Mouse (Mus musculus) CH12.LX (cell line): Measurements from ENCODE around the gene Gm13030. TPM values are rescaled to one million over a fixed set of nuclear protein-coding genes. Genes with fewer than 3 reads are reported as not detected.

Experiments used
- DNase-seq: peaks from one replicate; pipeline ENCODE4 v3.0.0-alpha.2; 2013; ENCODE audit errors: extremely low read depth
- H3K27ac ChIP-seq: 2 replicates; pipeline ENCODE4 v1.5.1; 2012; ENCODE audit warnings: low read depth, mild to moderate bottlenecking, control low read depth, moderate library complexity; ENCODE audit not compliant: insufficient read depth
- H3K27me3 ChIP-seq: replicated peaks from 2 replicates; pipeline ENCODE3; 2012; ENCODE audit warnings: inconsistent platforms
- H3K36me3 ChIP-seq, 2 experiments: replicated peaks in 1 of 2; 2 replicates each; pipeline versions ENCODE3 to v1.6.1; 2012; ENCODE audit warnings: inconsistent platforms in 1 of 2, low read length in 1 of 2, mild to moderate bottlenecking in 1 of 2, mixed read lengths in 1 of 2, moderate library complexity in 1 of 2; ENCODE audit not compliant: control insufficient read depth in 1 of 2, insufficient read depth in 1 of 2
- H3K4me1 ChIP-seq, 2 experiments: 2 replicates each; pipeline ENCODE4 v1.6.1; 2012; ENCODE audit warnings: inconsistent platforms in 1 of 2, moderate library complexity in 1 of 2; ENCODE audit not compliant: insufficient read depth in 2 of 2, control insufficient read depth in 1 of 2
- H3K4me2 ChIP-seq: 2 replicates; pipeline ENCODE4 v1.6.1; 2012; ENCODE audit warnings: low read depth, mild to moderate bottlenecking, control low read depth; ENCODE audit not compliant: poor library complexity, insufficient read depth, severe bottlenecking
- H3K4me3 ChIP-seq, 3 experiments: fragments of 150-350 bp in 1 of 3; sonication (generic) in 1 of 3; replicated peaks in 1 of 3; 2 replicates each; pipeline versions ENCODE3 to v1.5.1; 2011 to 2012; ENCODE audit warnings: low read depth in 2 of 3, low read length in 2 of 3, mild to moderate bottlenecking in 2 of 3, moderate library complexity in 2 of 3, control low read depth in 1 of 3, improper control_type of control experiment in 1 of 3, inconsistent platforms in 1 of 3, mixed read lengths in 1 of 3; ENCODE audit not compliant: poor library complexity in 1 of 3
- H3K79me2 ChIP-seq: replicated peaks from 2 replicates; pipeline ENCODE4 v1.6.1; 2012; ENCODE audit warnings: mild to moderate bottlenecking, moderate library complexity; ENCODE audit not compliant: control insufficient read depth, poor library complexity, insufficient read depth, severe bottlenecking; ENCODE audit errors: extremely low read depth
- H3K9ac ChIP-seq: 2 replicates; pipeline ENCODE4 v1.6.1; 2012; ENCODE audit warnings: low read depth, mild to moderate bottlenecking, control low read depth, moderate library complexity; ENCODE audit not compliant: insufficient read depth
- H3K9me3 ChIP-seq: replicated peaks from 2 replicates; pipeline ENCODE3; 2012; ENCODE audit warnings: low read length, inconsistent platforms, mixed read lengths
- BHLHE40 ChIP-seq: IDR thresholded peaks from 2 replicates; pipeline ENCODE4 v1.6.1; 2011; ENCODE audit warnings: mild to moderate bottlenecking, low read depth, low read length, improper control_type of control experiment
- CHD1 ChIP-seq: IDR thresholded peaks from 2 replicates; pipeline ENCODE4 v1.6.1; 2012; ENCODE audit warnings: low read depth, low read length, improper control_type of control experiment, inconsistent platforms
- CHD2 ChIP-seq: IDR thresholded peaks from 2 replicates; pipeline ENCODE4 v1.6.1; 2011; ENCODE audit warnings: low read length, improper control_type of control experiment
- CTCF ChIP-seq, 2 experiments: IDR thresholded peaks in 1 of 2; conservative IDR thresholded peaks in 1 of 2; 2 replicates each; pipeline ENCODE4 v1.5.1; 2011 to 2012; ENCODE audit warnings: low read depth in 2 of 2, low read length in 2 of 2, improper control_type of control experiment in 1 of 2, inconsistent platforms in 1 of 2, mild to moderate bottlenecking in 1 of 2, moderate library complexity in 1 of 2
- E2F4 ChIP-seq: IDR thresholded peaks from 2 replicates; pipeline ENCODE4 v1.6.1; 2011; ENCODE audit warnings: low read depth, low read length, improper control_type of control experiment; ENCODE audit not compliant: insufficient replicate concordance
- ELF1 ChIP-seq: IDR thresholded peaks from 2 replicates; pipeline ENCODE4 v1.6.1; 2014; ENCODE audit warnings: low read depth, mild to moderate bottlenecking, inconsistent platforms, low read length, improper control_type of control experiment
- EP300 ChIP-seq: IDR thresholded peaks from 2 replicates; pipeline ENCODE4 v1.6.1; 2011; ENCODE audit warnings: low read length, improper control_type of control experiment
- ETS1 ChIP-seq: conservative IDR thresholded peaks from 2 replicates; pipeline ENCODE4 v1.6.1; 2012; ENCODE audit warnings: low read depth, mild to moderate bottlenecking, inconsistent platforms, low read length, improper control_type of control experiment, moderate library complexity
- GABPA ChIP-seq: IDR thresholded peaks from 2 replicates; pipeline ENCODE4 v1.6.1; 2012; ENCODE audit warnings: low read depth, low read length, improper control_type of control experiment, inconsistent platforms; ENCODE audit not compliant: insufficient replicate concordance
- HCFC1 ChIP-seq: IDR thresholded peaks from 2 replicates; pipeline ENCODE4 v1.6.1; 2012; ENCODE audit warnings: low read depth, mild to moderate bottlenecking, inconsistent platforms, low read length, improper control_type of control experiment
- JUN ChIP-seq: IDR thresholded peaks from 2 replicates; pipeline ENCODE4 v1.6.1; 2011; ENCODE audit warnings: low read depth, mild to moderate bottlenecking, low read length, improper control_type of control experiment, moderate library complexity; ENCODE audit not compliant: insufficient read depth
- JUND ChIP-seq: conservative IDR thresholded peaks from 2 replicates; pipeline ENCODE4 v1.6.1; 2011; ENCODE audit warnings: low read depth, low read length, improper control_type of control experiment
- KAT2A ChIP-seq: IDR thresholded peaks from 2 replicates; pipeline ENCODE4 v1.6.1; 2012; ENCODE audit warnings: low read length, improper control_type of control experiment, inconsistent platforms; ENCODE audit not compliant: insufficient replicate concordance
- MAFK ChIP-seq: IDR thresholded peaks from 2 replicates; pipeline ENCODE4 v1.6.1; 2011; ENCODE audit warnings: low read length, improper control_type of control experiment; ENCODE audit not compliant: insufficient replicate concordance
- MAX ChIP-seq: IDR thresholded peaks from 2 replicates; pipeline ENCODE4 v1.6.1; 2011; ENCODE audit warnings: low read length, improper control_type of control experiment
- MAZ ChIP-seq: IDR thresholded peaks from 2 replicates; pipeline ENCODE4 v1.6.1; 2012; ENCODE audit warnings: low read depth, mild to moderate bottlenecking, inconsistent platforms, low read length, improper control_type of control experiment, moderate library complexity
- MEF2A ChIP-seq: IDR thresholded peaks from 2 replicates; pipeline ENCODE4 v1.6.1; 2014; ENCODE audit warnings: low read depth, mild to moderate bottlenecking, inconsistent platforms, low read length, improper control_type of control experiment, borderline replicate concordance
- MXI1 ChIP-seq: IDR thresholded peaks from 2 replicates; pipeline ENCODE4 v1.6.1; 2011; ENCODE audit warnings: mild to moderate bottlenecking, low read depth, low read length, improper control_type of control experiment
- MYC ChIP-seq: IDR thresholded peaks from 2 replicates; pipeline ENCODE4 v1.6.1; 2011; ENCODE audit warnings: low read depth, mild to moderate bottlenecking, improper control_type of control experiment, low read length
- NELFE ChIP-seq: IDR thresholded peaks from 2 replicates; pipeline ENCODE4 v1.6.1; 2011; ENCODE audit warnings: low read depth, low read length, improper control_type of control experiment
- POLR2AphosphoS2 ChIP-seq: IDR thresholded peaks from 2 replicates; pipeline ENCODE4 v1.6.1; 2011; ENCODE audit warnings: low read depth, low read length, improper control_type of control experiment
- RAD21 ChIP-seq: IDR thresholded peaks from 2 replicates; pipeline ENCODE4 v1.6.1; 2011; ENCODE audit warnings: low read depth, mild to moderate bottlenecking, low read length, improper control_type of control experiment, moderate library complexity
- RCOR1 ChIP-seq: conservative IDR thresholded peaks from 2 replicates; pipeline ENCODE4 v1.6.1; 2012; ENCODE audit warnings: low read depth, mild to moderate bottlenecking, inconsistent platforms, low read length, improper control_type of control experiment
- SIN3A ChIP-seq: IDR thresholded peaks from 2 replicates; pipeline ENCODE4 v1.6.1; 2012; ENCODE audit warnings: low read length, improper control_type of control experiment, inconsistent platforms
- SMC3 ChIP-seq: IDR thresholded peaks from 2 replicates; pipeline ENCODE4 v1.6.1; 2011; ENCODE audit warnings: low read depth, low read length, improper control_type of control experiment
- TCF12 ChIP-seq: IDR thresholded peaks from 2 replicates; pipeline ENCODE4 v1.6.1; 2014; ENCODE audit warnings: low read depth, mild to moderate bottlenecking, inconsistent platforms, low read length, improper control_type of control experiment
- UBTF ChIP-seq: IDR thresholded peaks from 2 replicates; pipeline ENCODE4 v1.6.1; 2012; ENCODE audit warnings: low read depth, mild to moderate bottlenecking, inconsistent platforms, low read length, improper control_type of control experiment, moderate library complexity
- USF2 ChIP-seq: conservative IDR thresholded peaks from 2 replicates; pipeline ENCODE4 v1.6.1; 2011; ENCODE audit warnings: low read depth, low read length, improper control_type of control experiment
- ZC3H11A ChIP-seq: IDR thresholded peaks from 2 replicates; pipeline ENCODE4 v1.6.1; 2012; ENCODE audit warnings: low read depth, mild to moderate bottlenecking, inconsistent platforms, low read length, improper control_type of control experiment
- ZKSCAN1 ChIP-seq: IDR thresholded peaks from 2 replicates; pipeline ENCODE4 v1.6.1; 2012; ENCODE audit warnings: low read depth, inconsistent platforms, low read length, improper control_type of control experiment, borderline replicate concordance
- ZMIZ1 ChIP-seq: IDR thresholded peaks from 2 replicates; pipeline ENCODE4 v1.6.1; 2012; ENCODE audit warnings: low read depth, mild to moderate bottlenecking, inconsistent platforms, low read length, improper control_type of control experiment
- ZNF384 ChIP-seq: IDR thresholded peaks from 2 replicates; pipeline ENCODE4 v1.6.1; 2012; ENCODE audit warnings: low read depth, low read length, improper control_type of control experiment, inconsistent platforms
- dilution Hi-C: fragments of 300-500 bp; cut with MboI; formaldehyde crosslinking; loops from 2 replicates; pipeline ENCODE4 v1.14.3; 2020; ENCODE audit warnings: low sequenced_read_pairs; ENCODE audit not compliant: extremely low pct_unique_long_range_greater_than_20kb, extremely low pct_ligation_motif_present
- in situ Hi-C: fragments of 300-500 bp; cut with MboI; formaldehyde crosslinking; loops from 3 replicates; pipeline ENCODE4 v1.14.3; 2019; ENCODE audit warnings: low sequenced_read_pairs, low pct_ligation_motif_present, low pct_unique_long_range_greater_than_20kb, mixed read lengths
- polyA plus RNA-seq: library from polyadenylated mRNA; unstranded; fragments of >175 nt; gene quantifications from 2 replicates; pipeline ENCODE4 v1.2.1, GENCODE M21; 2012; ENCODE audit warnings: low read depth; ENCODE audit not compliant: insufficient read length
- total RNA-seq, 2 experiments: library from RNA; depleted of rRNA; stranded (reverse); fragments of 300-350 nt in 1 of 2; fragments of >200 nt in 1 of 2; gene quantifications; 2 replicates each; pipeline ENCODE4 v1.2.3; 2012 to 2014

The Gm13030 gene
- total RNA-seq (2012; rRNA removed), result not detected in 2 replicates
- total RNA-seq (2014; rRNA removed), result not detected in 2 replicates
- polyA plus RNA-seq, result not detected in 2 replicates

- no peak within 1 kb of the TSS for H3K4me3 ChIP-seq
- peaks cover 0 to 3% of the 10 kb centered on the region in 2 experiments; a peak in 1 of 4 replicates for H3K4me1 ChIP-seq
- H3K27ac ChIP-seq, result no peak within 1 kb of the TSS
- H3K36me3 ChIP-seq, result no peaks in the 10 kb centered on the region
- H3K27me3 ChIP-seq, result peaks cover 58% of the 10 kb centered on the region
- TF ChIP-seq JUN (no peak), CHD2 (no peak), MAFK (no peak), SIN3A (no peak)
- peaks cover 11% of the 10 kb centered on the region for H3K9me3 ChIP-seq
- H3K79me2 ChIP-seq, result no peaks in the 10 kb centered on the region
- H3K4me2 ChIP-seq, result no peak within 1 kb of the TSS
- dilution Hi-C loops, result no loop called here
- H3K9ac ChIP-seq, result no peak within 1 kb of the TSS
- no peak for DNase-seq
- in situ Hi-C loops, result no loop called here
Measured at GRCm38 (mm10) chr4:138873864-138874263, at the start of gene Gm13030. TSS of gene Gm13030 (minus strand) at chr4:138873964.

- Histone ChIP-seq H3K36me3 (no peaks in the 10 kb centered on the region), H3K79me2 (no peaks in the 10 kb centered on the region), H3K9ac (no peak overlapping the region), H3K4me1 (peaks cover 3 to 10% of the 10 kb centered on the region in 2 experiments; a peak in 3 of 4 replicates), H3K9me3 (peaks cover 6% of the 10 kb centered on the region), H3K27ac (no peak overlapping the region), H3K27me3 (peaks cover 13% of the 10 kb centered on the region), H3K4me2 (0 out of 2 replicates have a peak overlapping the region, but pooled peaks have one; percentile 8), H3K4me3 (no peak overlapping the region)
- dilution Hi-C loops, result no loop called here
- DNase-seq, result peak; percentile 87
- in situ Hi-C loops, result loop anchor here (10.0 kb wide), 1 partner anchor 153 kb away; the partner anchor contains the start of gene Htr6
- TF ChIP-seq CTCF (conservative IDR thresholded peaks at IDR 0.05 in 1 of 2, IDR thresholded peaks at IDR 0.05 in 1 of 2; ENCODE audit: low read depth in 2 of 2, low read length in 2 of 2), result peak; percentile 95 to 97
- TF ChIP-seq MEF2A, result 0 out of 2 replicates have a peak, but pooled peaks have one; percentile 35
- TF ChIP-seq E2F4, result no peak
- no peak for TF ChIP-seq HCFC1
- TF ChIP-seq ZKSCAN1, result no peak
- TF ChIP-seq JUND, result no peak
- TF ChIP-seq MAZ, result no peak
- 0 out of 2 replicates have a peak, but pooled peaks have one; percentile 12 for TF ChIP-seq MYC
- TF ChIP-seq CHD1, result no peak
- TF ChIP-seq MAX, result no peak
- no peak for TF ChIP-seq KAT2A
- TF ChIP-seq BHLHE40, result peak; percentile 95
- no peak for TF ChIP-seq UBTF
- peak; percentile 70 for TF ChIP-seq ZC3H11A
- no peak for TF ChIP-seq ZNF384
- no peak for TF ChIP-seq TCF12
- TF ChIP-seq POLR2AphosphoS2, result no peak
- TF ChIP-seq GABPA, result no peak
- no peak for TF ChIP-seq USF2
- TF ChIP-seq ETS1, result no peak
- TF ChIP-seq CHD2, result no peak
- TF ChIP-seq RCOR1, result no peak
- no peak for TF ChIP-seq MAFK
- TF ChIP-seq SMC3, result peak; percentile 95
- peak; percentile 95 for TF ChIP-seq RAD21
- TF ChIP-seq NELFE, result peak; percentile 40; the same call in 1 of the 2 replicates
- no peak for TF ChIP-seq EP300
- TF ChIP-seq ZMIZ1, result no peak
- peak; percentile 29; the same call in 1 of the 2 replicates for TF ChIP-seq ELF1
- no peak for TF ChIP-seq JUN
- 0 out of 2 replicates have a peak, but pooled peaks have one; percentile 27 for TF ChIP-seq SIN3A
- TF ChIP-seq MXI1, result peak; percentile 72; the same call in 1 of the 2 replicates
Measured at GRCm38 (mm10) chr4:138922131-138922459, 48.3 kb upstream of the Gm13030 start.
